Mouse (Mus musculus) lung, adult 2 months (tissue): ENCODE results near the gene Mindy4. TPM values are rescaled to one million over a fixed set of nuclear protein-coding genes. Genes with fewer than 3 reads are reported as not detected.
A peak's percentile ranks its signal among the peaks of the same experiment; 100 is the strongest.

Experiments
- DNase-seq: peaks from one replicate; pipeline ENCODE4 v3.0.0; 2022
- H3K4me1 ChIP-seq: fragments of 200-500 bp; 2 replicates; pipeline ENCODE4 v1.6.1; 2011; ENCODE audit warnings: low read length; ENCODE audit not compliant: control insufficient read depth, insufficient read depth
- H3K4me3 ChIP-seq: fragments of 200-500 bp; replicated peaks from 2 replicates; pipeline ENCODE3; 2011; ENCODE audit warnings: low read depth, mild to moderate bottlenecking, control low read depth, low read length; ENCODE audit errors: extremely low read depth
- CTCF ChIP-seq: fragments of 200-500 bp; IDR thresholded peaks from 2 replicates; pipeline ENCODE4 v1.5.1; 2011; ENCODE audit warnings: mild to moderate bottlenecking, low read length, control low read depth; ENCODE audit not compliant: insufficient read depth
- POLR2A ChIP-seq: fragments of 200-500 bp; IDR thresholded peaks from 2 replicates; pipeline ENCODE4 v1.6.1; 2011; ENCODE audit warnings: low read depth, mild to moderate bottlenecking, control low read depth, low read length, borderline replicate concordance; ENCODE audit errors: extremely low read depth
- WGBS: fragments of 180-500 bp; shearing (Covaris S2); methylation state at CpG from one replicate; pipeline ENCODE4 v1.1.7; 2018; 5-methylcytosine and 5-hydroxymethylcytosine counted together
- polyA plus RNA-seq: library from polyadenylated mRNA; depleted of rRNA; stranded (reverse); fragments of >200 nt; gene quantifications from 2 replicates; pipeline ENCODE4 v1.2.3, GENCODE M21; 2012

Mindy4 gene
- polyA plus RNA-seq, 1 experiment = 35.7 TPM

DNA sequence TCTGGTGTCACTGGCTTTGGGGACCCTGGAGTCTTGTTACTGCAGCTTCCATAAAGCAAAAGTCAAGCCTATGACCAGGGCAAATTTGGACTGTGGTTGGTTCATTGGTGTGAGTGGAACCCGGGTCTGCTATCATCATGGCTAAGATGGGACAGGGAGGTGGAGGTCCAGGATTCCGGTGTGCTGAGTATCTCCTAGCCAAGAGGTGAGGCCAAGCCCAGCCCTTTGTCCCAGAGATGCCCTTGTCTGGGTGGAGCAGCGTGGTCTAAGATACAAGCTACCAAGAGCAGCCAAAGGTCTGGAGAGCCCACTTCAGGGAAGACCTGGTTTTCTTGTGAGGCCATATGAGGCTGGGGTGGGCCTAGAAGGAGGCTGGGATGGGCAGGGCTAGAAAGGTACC, 115.4 kb downstream of the Mindy4 start:
- WGBS = 93% methylated on average over 3 of the region's 3 CpGs

DNA sequence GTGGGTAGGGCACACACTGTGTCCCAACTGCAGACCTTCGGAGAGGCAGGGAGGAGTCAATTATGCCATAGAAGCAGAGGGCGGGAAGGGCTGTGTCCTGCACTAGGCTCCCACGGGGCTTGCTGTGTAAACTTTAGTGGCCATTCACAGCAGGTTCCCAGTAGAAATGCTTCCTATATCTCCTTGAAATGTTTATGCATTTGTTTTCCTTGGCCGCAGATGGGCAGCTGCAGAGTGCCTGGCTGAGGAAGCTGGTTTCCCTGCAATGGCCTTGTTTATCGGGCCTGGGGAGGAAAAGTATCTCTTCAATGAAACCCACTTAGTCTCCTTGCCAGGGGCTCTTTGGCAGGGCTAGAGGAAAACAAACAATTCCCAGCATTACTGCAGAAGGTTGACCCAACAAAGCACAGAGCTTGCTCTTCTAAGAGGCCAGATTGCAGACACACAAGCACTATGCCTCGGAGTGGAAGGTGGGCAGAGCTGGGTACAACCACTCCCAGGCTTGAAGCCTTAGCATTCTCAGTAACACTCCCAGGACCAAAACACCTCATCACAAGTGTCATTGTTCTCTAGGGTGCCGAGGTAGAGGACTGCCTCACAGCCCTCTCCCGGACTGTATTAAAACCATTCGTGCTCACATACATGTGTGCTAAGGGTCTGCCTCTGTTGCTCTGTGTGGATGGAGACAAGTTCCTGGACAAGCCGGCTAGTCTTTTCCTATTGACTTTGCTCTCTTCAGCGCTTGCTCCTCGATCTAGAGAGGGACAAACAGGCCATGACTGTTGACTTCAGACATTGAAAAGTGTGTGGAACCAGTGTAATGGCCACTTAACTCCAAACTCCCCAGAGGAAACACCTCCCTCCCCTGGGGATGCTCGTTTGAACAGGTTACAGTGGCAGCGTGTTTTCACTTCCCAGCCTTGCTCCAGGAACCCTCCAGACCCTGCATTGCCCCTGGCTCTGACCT, 116.7 kb downstream of the Mindy4 start:
- H3K4me1 ChIP-seq = peaks cover 20% of the 10 kb centered on the region
- DNase-seq = peak; percentile 60
- H3K4me3 ChIP-seq = no peak overlapping the region
- WGBS = 28% methylated on average over 14 of the region's 14 CpGs
- TF ChIP-seq POLR2A (peak; percentile 21; the same call in 1 of the 2 replicates), CTCF (no peak)

More for the DNA sequence above, 115.4 kb downstream of the Mindy4 start:
- TF ChIP-seq CTCF = no peak
- TF ChIP-seq POLR2A = no peak
- Histone ChIP-seq H3K4me3 (no peak overlapping the region), H3K4me1 (peaks cover 15% of the 10 kb centered on the region)
- DNase-seq = no peak

DNA sequence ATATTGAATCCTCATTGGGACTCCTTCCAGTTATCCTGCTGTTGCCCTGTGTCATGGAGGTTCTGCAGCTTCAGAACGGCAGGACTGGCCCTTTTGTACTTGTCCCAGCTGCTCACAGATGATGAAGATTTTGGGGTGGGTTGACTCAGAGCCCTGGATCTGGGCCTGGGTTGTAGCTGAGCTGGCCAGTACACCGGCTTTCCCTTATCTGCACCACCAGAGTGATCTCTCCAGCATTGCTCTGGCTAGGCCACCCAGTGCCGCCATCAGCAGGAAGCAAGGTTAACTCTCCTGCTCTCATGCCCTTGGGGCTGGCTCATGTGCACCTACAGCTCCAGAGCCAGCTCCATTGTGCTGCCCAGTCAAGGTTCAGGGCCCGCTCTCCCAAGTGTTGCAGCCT, 117.7 kb downstream of the Mindy4 start:
- H3K4me1 ChIP-seq = peaks cover 26% of the 10 kb centered on the region
- no peak overlapping the region for H3K4me3 ChIP-seq
- TF ChIP-seq CTCF (no peak), POLR2A (no peak)
- WGBS = 61% methylated on average over 4 of the region's 4 CpGs
- DNase-seq = no peak

DNA sequence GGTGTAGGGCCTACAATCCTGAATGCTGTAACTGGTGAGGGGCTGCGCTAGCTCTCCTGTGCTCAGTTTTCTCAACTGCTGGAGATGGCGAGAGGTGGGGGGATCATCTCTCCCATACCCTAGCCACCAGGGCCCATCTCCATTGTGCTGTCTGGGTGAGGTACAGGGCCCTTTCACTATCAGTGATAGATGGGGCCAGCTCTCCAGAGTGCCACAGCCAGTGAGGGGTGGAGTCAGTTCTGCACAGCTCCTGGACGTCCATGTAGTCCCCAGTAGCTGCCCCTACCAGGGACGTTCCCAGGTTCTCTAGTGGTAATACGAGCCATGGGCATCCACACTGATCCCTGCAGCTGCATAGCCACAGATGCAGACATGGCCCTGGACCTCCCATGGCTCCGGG, 118.3 kb downstream of the Mindy4 start:
- DNase-seq = no peak
- 77% methylated on average over 6 of the region's 6 CpGs for WGBS
- TF ChIP-seq CTCF (no peak), POLR2A (no peak)
- Histone ChIP-seq H3K4me1 (peaks cover 27% of the 10 kb centered on the region), H3K4me3 (no peak overlapping the region)

DNA sequence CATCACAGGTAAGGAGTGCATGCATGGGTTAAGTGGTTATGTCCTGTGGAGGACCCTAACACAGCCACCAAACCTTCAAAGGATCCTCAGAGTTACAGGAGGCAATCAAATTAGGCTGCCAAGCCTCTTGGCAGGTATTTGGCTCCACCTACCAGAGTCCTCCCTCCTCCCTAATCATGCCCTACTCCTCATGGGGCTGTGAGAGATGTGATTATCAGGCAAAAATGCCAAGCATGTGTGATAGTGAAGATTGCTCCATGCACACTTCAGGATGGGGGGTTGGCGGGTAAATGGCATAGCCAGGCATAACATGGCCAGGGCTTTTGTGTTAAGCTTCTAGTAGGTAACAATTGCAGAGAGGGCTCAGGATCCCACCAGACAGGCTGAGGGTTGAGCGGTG, 119.8 kb downstream of the Mindy4 start:
- WGBS = 95% methylated on average over 2 of the region's 2 CpGs
- no peak for TF ChIP-seq CTCF
- no peak for TF ChIP-seq POLR2A
- H3K4me3 ChIP-seq = no peak overlapping the region
- H3K4me1 ChIP-seq = peaks cover 33% of the 10 kb centered on the region
- DNase-seq = no peak

DNA sequence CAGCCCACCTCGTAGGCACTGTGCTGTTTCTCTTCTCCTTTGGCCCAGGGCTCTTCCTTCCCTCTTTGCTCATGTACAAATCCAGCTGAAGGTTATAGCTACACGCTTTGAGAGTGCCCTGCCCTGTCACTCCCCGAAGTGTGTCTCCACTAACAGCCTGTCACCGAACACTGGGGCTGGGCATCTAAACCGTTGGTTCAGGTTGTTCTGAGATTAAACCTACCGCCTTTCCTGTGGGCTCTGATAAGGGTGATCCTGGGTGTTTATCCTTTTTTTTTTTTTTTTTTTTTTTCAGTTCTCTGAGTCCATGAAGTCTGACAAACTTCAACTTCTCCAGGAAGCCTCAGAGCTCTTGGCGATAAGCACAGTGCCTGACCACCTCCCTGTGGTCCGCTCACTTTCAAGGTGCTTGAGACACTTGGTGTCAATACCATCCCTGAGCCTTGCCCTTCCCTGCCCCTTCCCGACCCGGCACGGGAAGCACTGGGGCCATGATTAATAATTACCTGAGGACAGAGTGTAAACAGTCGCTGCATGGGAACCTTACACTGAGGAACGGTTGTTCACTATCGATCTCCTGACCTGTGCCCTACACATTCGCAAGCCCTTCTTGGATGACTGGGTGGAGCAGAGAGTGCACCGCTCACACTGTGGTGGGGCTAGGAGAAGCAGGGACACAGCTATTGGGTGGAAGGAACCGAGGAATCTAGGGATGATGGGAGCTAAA, 120.9 kb downstream of the Mindy4 start:
- WGBS = 48% methylated on average over 17 of the region's 17 CpGs
- peaks cover 39% of the 10 kb centered on the region for H3K4me1 ChIP-seq
- TF ChIP-seq POLR2A = no peak
- TF ChIP-seq CTCF = no peak
- H3K4me3 ChIP-seq = no peak overlapping the region
- DNase-seq = no peak

DNA sequence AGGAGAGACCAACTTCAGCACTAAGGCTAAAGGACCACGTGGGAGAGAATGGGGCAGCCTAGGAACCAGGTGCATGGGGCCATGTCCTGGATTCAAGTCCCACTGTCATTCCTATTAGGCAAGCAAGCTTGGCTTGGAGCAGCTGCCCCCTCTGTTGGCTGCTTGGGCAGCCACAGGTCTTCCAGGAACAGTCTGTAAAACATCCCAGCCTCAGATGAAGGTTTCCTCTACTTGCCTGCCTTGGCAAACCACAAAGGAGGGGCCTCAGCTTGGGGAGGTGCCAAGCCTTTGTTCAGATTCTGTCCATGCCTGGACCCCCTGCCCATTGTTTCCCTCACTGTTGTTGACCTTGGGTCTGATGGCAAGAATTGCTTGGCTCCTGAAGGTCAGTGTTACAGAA, 121.6 kb downstream of the Mindy4 start:
- no peak for DNase-seq
- TF ChIP-seq CTCF = peak; percentile 45
- no peak for TF ChIP-seq POLR2A
- Histone ChIP-seq H3K4me1 (peaks cover 34% of the 10 kb centered on the region), H3K4me3 (no peak overlapping the region)
- 53% methylated on average over 1 of the region's 1 CpGs for WGBS

DNA sequence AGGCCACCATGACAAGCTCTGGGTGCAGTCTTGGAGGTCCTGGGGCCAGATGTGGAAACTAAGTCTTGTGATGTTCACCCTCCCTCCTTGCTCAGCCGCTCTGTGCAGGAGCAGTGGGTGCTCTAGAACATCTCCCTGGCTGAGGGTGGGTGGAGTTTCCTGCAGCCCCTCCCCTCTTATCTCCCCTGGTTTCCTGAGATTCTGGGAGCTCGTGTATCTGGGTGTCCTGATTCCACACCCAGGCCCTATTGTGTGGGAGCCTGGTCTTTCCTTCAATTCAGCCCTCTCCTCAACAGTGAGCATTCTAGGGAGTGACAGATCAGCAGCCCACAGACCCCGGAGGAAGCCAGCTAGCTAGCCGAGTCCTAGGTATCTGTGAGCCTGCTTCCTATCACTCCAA, 123.1 kb downstream of the Mindy4 start:
- WGBS = 42% methylated on average over 4 of the region's 4 CpGs
- peaks cover 26% of the 10 kb centered on the region for H3K4me1 ChIP-seq
- DNase-seq = peak; percentile 40
- H3K4me3 ChIP-seq = no peak overlapping the region
- TF ChIP-seq CTCF (no peak), POLR2A (peak; percentile 75; the same call in 1 of the 2 replicates)

DNA sequence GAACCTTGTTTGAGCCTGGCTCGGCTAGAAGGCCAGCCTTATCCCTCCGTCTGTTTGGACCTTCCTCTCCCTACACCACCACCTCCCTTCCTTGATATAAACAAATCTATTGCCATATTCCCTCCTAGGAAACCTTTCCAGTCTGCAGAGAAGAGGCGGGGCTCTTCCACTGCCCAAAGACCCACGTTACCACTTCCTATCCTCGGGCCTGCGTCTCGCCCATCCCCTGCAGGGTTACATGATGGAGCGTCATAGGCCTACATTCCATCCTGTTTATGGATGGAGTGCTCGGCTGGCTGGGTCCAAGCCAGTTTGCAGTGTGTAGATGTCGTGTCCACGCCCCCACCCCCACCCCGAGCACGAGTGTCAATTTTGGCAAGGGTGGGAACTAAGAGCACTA, 124.1 kb downstream of the Mindy4 start:
- no peak for DNase-seq
- 38% methylated on average over 13 of the region's 13 CpGs for WGBS
- H3K4me1 ChIP-seq = peaks cover 26% of the 10 kb centered on the region
- no peak overlapping the region for H3K4me3 ChIP-seq
- TF ChIP-seq POLR2A = peak; percentile 53; the same call in 1 of the 2 replicates
- TF ChIP-seq CTCF = no peak
